Mouse (Mus musculus) ES-Bruce4 (cell line): ENCODE measurements around the gene Tmem132b.

Source experiments
- CTCF ChIP-seq: IDR thresholded peaks from one replicate; pipeline ENCODE4 v1.8.1; 2011; ENCODE audit warnings: low read depth, low read length
- EP300 ChIP-seq: IDR thresholded peaks from 2 replicates; pipeline ENCODE4 v1.6.1; 2011; ENCODE audit warnings: low read depth, low read length; ENCODE audit not compliant: insufficient read depth
- POLR2A ChIP-seq: IDR thresholded peaks from one replicate; pipeline ENCODE4 v1.8.1; 2011; ENCODE audit warnings: low read length; ENCODE audit not compliant: insufficient read depth

GRCm38 (mm10) chr5:125572011-125572410, 40.4 kb downstream of the Tmem132b start:
- TF ChIP-seq CTCF (no peak), POLR2A (no peak), EP300 (no peak)
